Mouse (Mus musculus) forebrain, embryonic 16.5 days (tissue): Measurements from ENCODE around the gene Rbm15. TPM values are rescaled to one million over a fixed set of nuclear protein-coding genes. Genes with fewer than 3 reads are reported as not detected.
A peak's percentile ranks its signal among the peaks of the same experiment; 100 is the strongest.
"Not testable (repeated sequence)": the region's sequence is repeated elsewhere in the genome, so short reads cannot be mapped to it uniquely, and the experiment has no call there.

Experiments
- ATAC-seq: fragments of 200-750 bp; cut with Nextera tagmentation; 2 replicates; pipeline ENCODE4 v1.8.0; 2017; ENCODE audit warnings: mild to moderate bottlenecking, moderate library complexity
- H3K27ac ChIP-seq: fragments of 300-500 bp; sonication (generic); 2 replicates; pipeline ENCODE4 v1.5.1; 2014; ENCODE audit warnings: low read length, control low read depth
- H3K27me3 ChIP-seq: fragments of 300-500 bp; sonication (generic); replicated peaks from 2 replicates; pipeline ENCODE4 v1.6.1; 2014; ENCODE audit warnings: low read length; ENCODE audit not compliant: control insufficient read depth, insufficient read depth
- H3K36me3 ChIP-seq: fragments of 300-500 bp; sonication (generic); 2 replicates; pipeline ENCODE4 v1.6.1; 2014; ENCODE audit not compliant: control insufficient read depth, insufficient read depth
- H3K4me1 ChIP-seq: fragments of 300-500 bp; sonication (generic); replicated peaks from 2 replicates; pipeline ENCODE4 v1.6.1; 2014; ENCODE audit warnings: low read length; ENCODE audit not compliant: control insufficient read depth, insufficient read depth
- H3K4me2 ChIP-seq: fragments of 300-500 bp; sonication (generic); 2 replicates; pipeline ENCODE4 v1.6.1; 2014; ENCODE audit warnings: mild to moderate bottlenecking, low read length, control low read depth
- H3K4me3 ChIP-seq: fragments of 300-500 bp; sonication (generic); replicated peaks from 2 replicates; pipeline ENCODE4 v1.5.1; 2014; ENCODE audit warnings: mild to moderate bottlenecking, low read length, control low read depth
- H3K9ac ChIP-seq: fragments of 300-500 bp; sonication (generic); replicated peaks from 2 replicates; pipeline ENCODE4 v1.6.1; 2014; ENCODE audit warnings: low read depth, low read length, control low read depth
- H3K9me3 ChIP-seq: fragments of 300-500 bp; sonication (generic); 2 replicates; pipeline ENCODE4 v1.6.1; 2016; ENCODE audit warnings: low read length; ENCODE audit not compliant: control insufficient read depth
- WGBS: fragments of 180-500 bp; shearing (Covaris S2); extraction: QIAGEN DNeasy Blood & Tissue Kit; methylation state at CpG from one replicate; pipeline ENCODE4 v1.1.7; 2014; 5-methylcytosine and 5-hydroxymethylcytosine counted together
- polyA plus RNA-seq: library from polyadenylated mRNA; unstranded; fragments of >200 nt; fragmentation: Nextera tagmentation; extraction: Ambion mirVana; gene quantifications from 2 replicates; pipeline ENCODE4 v1.2.1, GENCODE M21; 2015

Rbm15 gene
- polyA plus RNA-seq, 1 experiment from 2014 or later = 9.3 TPM

DNA sequence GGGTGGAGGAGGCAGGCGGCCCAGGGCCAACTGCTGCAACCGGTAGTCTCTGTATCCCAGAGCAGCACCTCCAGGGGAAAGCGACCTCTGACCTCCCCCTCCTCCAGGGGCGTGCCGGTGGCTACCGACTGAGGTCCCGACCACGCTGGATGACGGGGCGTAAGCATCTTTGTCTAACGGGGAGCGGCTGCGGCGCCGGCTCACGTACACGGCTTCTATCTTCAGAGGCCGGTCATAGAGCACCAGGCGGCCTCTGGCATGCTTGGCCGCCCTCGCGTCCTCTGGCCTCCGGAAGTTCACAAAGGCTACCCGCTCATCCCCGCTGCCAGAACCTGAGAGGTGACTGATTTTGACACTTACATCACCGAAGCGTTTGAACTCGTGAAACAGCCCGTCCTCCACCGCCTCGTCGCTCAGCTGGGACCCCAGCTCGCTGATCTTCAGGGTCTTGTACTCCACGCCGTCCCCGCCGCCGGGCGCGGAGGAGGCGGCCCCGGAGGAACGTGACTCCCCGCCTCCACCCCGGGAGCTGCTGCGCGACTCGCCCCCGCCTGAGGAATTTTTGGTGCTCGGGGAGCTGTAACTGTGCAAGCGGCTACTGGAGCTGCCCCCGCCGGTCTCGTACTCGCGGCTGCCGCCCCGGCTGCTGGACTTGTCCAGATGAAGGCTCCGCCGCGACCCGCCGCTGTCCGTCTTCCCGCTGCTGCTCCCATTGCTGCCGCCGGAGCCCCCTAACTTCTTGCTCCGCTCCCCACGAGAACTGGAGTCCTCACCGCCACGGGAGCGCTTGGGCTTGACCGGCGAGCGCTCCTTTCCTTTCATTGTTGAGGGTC, 1.1 kb downstream of the Rbm15 start:
- Histone ChIP-seq H3K9me3 (no peaks in the 10 kb centered on the region), H3K36me3 (peaks cover 6% of the 10 kb centered on the region; the same call in 1 of the 2 replicates), H3K4me3 (peak overlapping the region; percentile 98), H3K27ac (peak overlapping the region; percentile 90), H3K4me1 (peaks cover 25% of the 10 kb centered on the region), H3K4me2 (peak overlapping the region; percentile 84), H3K9ac (peak overlapping the region; percentile 84), H3K27me3 (no peaks in the 10 kb centered on the region)
- ATAC-seq = peak; percentile 7; the same call in 1 of the 2 replicates
- under 1% methylated on average over 70 of the region's 75 CpGs for WGBS

DNA sequence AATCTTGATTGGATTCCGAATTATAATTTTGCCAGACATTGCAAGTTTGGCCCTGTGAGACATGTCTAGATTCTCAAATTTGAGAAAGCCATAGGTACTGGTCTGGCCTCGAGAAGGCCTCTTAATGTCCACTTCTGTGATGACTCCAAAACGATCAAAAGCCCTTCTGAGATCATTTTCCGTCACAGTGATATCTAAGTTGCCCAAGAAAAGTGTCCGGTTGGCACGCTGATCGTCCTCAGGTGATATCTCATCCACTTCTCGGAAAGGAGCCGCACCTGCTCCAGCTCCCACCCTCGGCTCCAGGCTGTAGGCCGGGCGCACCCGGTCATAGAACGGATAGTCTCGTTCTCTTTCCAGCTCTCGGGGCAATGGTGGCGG, 1.7 kb downstream of the Rbm15 start:
- WGBS = 21% methylated on average over 17 of the region's 17 CpGs
- H3K27me3 ChIP-seq = no peaks in the 10 kb centered on the region
- H3K9ac ChIP-seq = peak overlapping the region; percentile 84
- H3K4me2 ChIP-seq = peak overlapping the region; percentile 84
- ATAC-seq = no peak
- H3K4me1 ChIP-seq = peaks cover 25% of the 10 kb centered on the region
- H3K4me3 ChIP-seq = peak overlapping the region; percentile 98
- no peaks in the 10 kb centered on the region for H3K9me3 ChIP-seq
- peaks cover 6% of the 10 kb centered on the region; the same call in 1 of the 2 replicates for H3K36me3 ChIP-seq
- no peak overlapping the region for H3K27ac ChIP-seq

DNA sequence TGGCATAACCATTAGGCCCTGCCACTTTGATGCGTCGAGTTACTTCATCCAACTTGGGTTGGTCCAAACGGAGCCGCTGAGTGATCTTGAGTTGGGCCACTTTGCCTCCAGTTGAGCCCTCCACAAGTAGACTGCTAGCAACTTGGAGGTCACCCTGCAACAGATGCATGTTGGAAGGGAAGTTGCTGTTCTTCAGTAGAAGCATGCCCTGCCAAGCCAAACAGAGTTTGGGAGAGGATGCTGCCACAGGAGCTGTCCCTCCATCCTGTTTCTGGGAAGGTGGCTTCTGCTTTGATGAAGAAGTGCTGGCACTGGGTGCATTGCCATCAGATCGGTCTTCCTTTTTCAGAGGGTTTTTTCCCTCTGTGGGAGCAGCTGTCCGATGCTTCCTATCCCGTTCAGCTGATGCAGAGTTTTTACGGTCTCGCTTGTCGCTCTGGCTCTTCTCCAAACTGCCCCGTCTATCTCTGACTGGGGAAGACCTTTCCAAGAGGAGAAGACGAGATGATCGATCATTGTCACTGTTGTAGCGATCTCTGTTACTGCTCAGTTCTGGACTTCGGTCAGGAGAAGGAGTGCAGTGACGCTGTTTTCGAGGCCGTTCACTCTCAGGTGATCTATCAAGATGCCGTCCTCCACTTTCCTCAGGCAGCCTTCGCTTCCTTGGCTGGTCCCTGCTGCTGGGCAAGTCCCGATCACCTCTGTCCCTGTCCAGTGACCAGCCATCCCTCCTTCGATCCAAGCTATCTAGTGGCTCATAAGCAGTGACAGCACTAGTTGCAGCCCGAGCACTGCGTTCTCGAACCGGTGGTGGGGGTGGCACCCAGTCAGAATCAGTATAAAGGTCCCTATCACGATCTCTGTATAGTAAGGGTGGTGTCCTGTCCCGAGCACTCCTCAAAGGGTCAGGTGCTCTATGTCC, 2.7 kb downstream of the Rbm15 start:
- Histone ChIP-seq H3K27me3 (no peaks in the 10 kb centered on the region), H3K9ac (no peak overlapping the region), H3K4me3 (peak overlapping the region; percentile 20), H3K36me3 (peaks cover 9% of the 10 kb centered on the region), H3K27ac (no peak overlapping the region), H3K9me3 (no peaks in the 10 kb centered on the region), H3K4me1 (peaks cover 28% of the 10 kb centered on the region), H3K4me2 (peak overlapping the region; percentile 84)
- ATAC-seq = no peak
- 86% methylated on average over 28 of the region's 28 CpGs for WGBS

DNA sequence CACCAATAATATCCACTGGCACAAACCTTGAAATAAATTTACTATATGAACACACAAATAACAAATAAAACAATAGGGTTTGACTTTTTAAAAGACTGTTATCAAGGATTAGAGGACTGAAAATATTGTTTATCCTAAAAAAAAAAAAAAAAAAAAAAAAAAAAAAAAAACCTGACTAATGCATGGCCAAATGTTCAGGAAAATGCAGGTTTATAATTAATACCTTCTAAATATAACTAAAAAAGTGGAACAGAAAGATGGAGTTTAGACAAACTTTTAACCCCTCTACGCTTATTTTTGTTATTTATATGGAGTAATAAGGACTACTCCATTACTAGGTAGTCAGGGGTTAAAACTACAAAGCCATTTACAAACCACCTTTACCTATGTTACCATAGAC, 7.0 kb downstream of the Rbm15 start:
- 93% methylated on average over 1 of the region's 1 CpGs for WGBS
- Histone ChIP-seq H3K4me1 (peaks cover 37% of the 10 kb centered on the region), H3K9ac (no peak overlapping the region), H3K27ac (no peak overlapping the region), H3K4me3 (no peak overlapping the region), H3K4me2 (no peak overlapping the region), H3K36me3 (peaks cover 12% of the 10 kb centered on the region), H3K27me3 (no peaks in the 10 kb centered on the region), H3K9me3 (no peaks in the 10 kb centered on the region)
- ATAC-seq = no peak

DNA sequence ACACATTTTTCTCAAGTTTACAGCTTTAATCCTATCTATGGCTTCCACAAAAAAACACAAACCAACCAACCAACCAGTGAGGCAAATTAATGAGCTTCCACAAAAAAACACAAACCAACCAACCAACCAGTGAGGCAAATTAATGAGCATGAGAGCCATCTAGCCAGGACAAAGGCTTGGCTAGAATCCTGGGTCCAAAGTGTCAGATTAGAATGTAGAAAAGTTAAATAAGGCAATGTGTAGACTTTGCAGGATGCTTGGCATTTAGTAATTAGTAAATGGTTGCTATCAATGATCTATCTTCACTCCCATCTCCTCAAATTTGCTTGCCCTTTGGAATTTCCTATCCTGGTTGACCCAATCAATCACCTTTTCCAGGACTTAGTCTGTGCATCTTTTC, 11.7 kb downstream of the Rbm15 start:
- Histone ChIP-seq H3K4me1 (peaks cover 22% of the 10 kb centered on the region), H3K4me3 (no peak overlapping the region), H3K36me3 (peaks cover 6% of the 10 kb centered on the region; the same call in 1 of the 2 replicates), H3K9me3 (no peaks in the 10 kb centered on the region), H3K27ac (no peak overlapping the region), H3K27me3 (no peaks in the 10 kb centered on the region), H3K4me2 (no peak overlapping the region), H3K9ac (no peak overlapping the region)
- ATAC-seq = no peak

DNA sequence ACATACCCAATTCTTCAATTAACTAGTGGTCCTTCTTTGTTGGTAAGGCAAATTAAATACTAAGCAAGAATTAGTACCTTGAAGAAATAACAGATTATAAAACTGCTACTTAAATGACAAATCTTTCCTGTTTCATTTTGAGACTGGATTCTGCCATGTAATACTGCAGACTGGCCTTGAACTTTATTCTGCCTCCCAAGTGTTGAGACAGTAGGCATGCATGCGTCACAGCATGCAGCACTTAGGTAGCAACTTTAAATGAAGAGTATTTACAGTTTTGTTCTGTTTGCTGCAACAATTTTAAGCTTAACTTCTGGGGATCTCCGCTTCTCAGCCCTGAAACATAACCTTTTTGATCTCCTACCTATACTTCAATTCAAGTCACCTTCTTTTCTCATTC, 12.3 kb downstream of the Rbm15 start:
- Histone ChIP-seq H3K9ac (no peak overlapping the region), H3K4me1 (peaks cover 22% of the 10 kb centered on the region), H3K4me2 (no peak overlapping the region), H3K36me3 (peaks cover 6% of the 10 kb centered on the region; the same call in 1 of the 2 replicates), H3K27me3 (no peaks in the 10 kb centered on the region), H3K4me3 (no peak overlapping the region), H3K27ac (no peak overlapping the region), H3K9me3 (no peaks in the 10 kb centered on the region)
- WGBS = 94% methylated on average over 2 of the region's 2 CpGs
- ATAC-seq = no peak

DNA sequence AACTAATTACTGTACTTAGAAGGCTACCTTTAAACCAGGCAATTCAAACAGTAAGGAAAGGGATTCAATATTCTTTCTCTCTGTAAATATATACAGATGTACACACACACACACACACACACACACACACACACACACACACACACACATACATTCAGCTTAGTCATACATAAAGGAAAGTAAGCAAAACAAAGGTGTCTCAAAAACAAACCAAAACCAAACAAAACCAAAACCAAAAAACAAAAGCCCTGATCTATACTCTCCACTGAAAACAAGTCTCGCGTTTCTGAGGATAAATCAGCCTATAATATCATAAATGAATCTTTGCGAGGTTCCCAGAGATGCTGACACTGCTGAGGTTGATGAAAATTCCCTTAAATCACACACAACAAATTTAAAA, 16.1 kb downstream of the Rbm15 start:
- H3K4me1 ChIP-seq = no peaks in the 10 kb centered on the region
- 91% methylated on average over 3 of the region's 3 CpGs for WGBS

DNA sequence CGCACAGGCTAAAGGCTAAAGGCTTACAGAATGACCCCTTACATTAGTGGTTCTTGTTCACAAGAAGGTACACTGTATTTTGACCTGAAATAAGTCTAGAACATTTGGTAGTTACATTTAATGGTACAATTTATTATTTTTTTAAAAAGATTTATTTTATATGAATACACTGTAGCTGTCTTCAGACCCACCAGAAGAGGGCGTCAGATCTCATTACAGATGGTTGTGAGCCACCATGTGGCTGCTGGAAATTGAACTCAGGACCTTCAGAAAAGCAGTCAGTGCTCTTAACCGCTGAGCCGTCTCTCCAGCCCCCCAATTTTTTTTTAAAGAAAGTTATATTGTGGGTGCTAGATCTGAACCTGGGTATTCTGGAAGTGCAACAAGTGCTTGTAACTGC, 36.6 kb downstream of the Rbm15 start:
- ATAC-seq, H3K27ac ChIP-seq, H3K4me1 ChIP-seq, H3K9ac ChIP-seq, H3K4me2 ChIP-seq, H3K36me3 ChIP-seq, H3K27me3 ChIP-seq, H3K9me3 ChIP-seq, H3K4me3 ChIP-seq: not testable (repeated sequence)
- 71% methylated on average over 4 of the region's 4 CpGs for whole genome bisulfite sequencing

More for the DNA sequence above, 16.1 kb downstream of the Rbm15 start:
- Histone ChIP-seq H3K4me2 (no peak overlapping the region), H3K9ac (no peak overlapping the region), H3K36me3 (no peaks in the 10 kb centered on the region), H3K27ac (no peak overlapping the region), H3K4me3 (no peak overlapping the region), H3K27me3 (no peaks in the 10 kb centered on the region), H3K9me3 (no peaks in the 10 kb centered on the region)
- no peak for ATAC-seq

DNA sequence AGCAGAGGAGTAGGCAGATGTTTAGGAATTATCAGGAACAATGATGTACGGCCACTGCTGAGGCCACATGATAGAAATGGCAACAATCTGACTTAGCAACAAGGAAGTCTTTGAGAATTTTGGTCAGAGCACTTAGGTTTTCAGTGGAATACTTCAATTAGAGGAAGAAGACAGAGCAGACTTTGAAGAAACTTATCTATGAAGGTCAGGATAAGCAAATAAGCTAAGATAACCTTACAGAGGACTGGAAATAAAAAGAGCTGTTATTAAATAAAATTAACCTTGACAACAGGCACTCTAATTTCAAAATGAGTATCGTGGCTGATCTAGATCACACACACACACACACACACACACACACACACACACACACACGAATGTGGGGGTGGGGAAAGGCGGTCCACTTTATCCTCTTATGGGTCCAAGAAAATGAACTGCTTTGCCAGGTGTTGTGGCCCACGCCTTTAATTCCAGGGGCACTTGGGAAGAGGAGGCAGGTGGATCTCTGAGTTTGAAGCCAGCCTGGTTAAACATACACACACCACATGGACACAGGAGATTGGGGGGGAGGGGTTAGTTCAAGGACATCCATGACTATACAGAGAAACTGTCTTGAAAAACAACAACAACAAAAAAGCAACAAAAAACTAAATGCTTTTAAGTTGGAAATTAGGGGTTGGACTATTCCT, 37.7 kb downstream of the Rbm15 start:
- no peak for ATAC-seq
- Histone ChIP-seq H3K4me2 (no peak overlapping the region), H3K9ac (no peak overlapping the region), H3K4me1 (no peaks in the 10 kb centered on the region), H3K9me3 (no peaks in the 10 kb centered on the region), H3K27ac (no peak overlapping the region), H3K4me3 (no peak overlapping the region), H3K27me3 (no peaks in the 10 kb centered on the region), H3K36me3 (no peaks in the 10 kb centered on the region; the same call in 1 of the 2 replicates)
- WGBS = 85% methylated on average over 5 of the region's 5 CpGs
